Mouse (Mus musculus) kidney, adult 18-20 months (tissue): ENCODE data around the gene Selenon.
"Not testable (repeated sequence)": the region's sequence is repeated elsewhere in the genome, so short reads cannot be mapped to it uniquely, and the experiment has no call there.

ENCODE experiments used
- DNase-seq: peaks from one replicate; pipeline ENCODE4 v3.0.0; 2021

The Selenon gene

GRCm38 (mm10) chr4:134505303-134505789 lies 46.6 kb downstream of the Selenon start:
- no peak for DNase-seq

GRCm38 (mm10) chr4:134503686-134504357 lies 48.1 kb downstream of the Selenon start:
- DNase-seq = no peak

GRCm38 (mm10) chr4:134501095-134501494 lies 50.9 kb downstream of the Selenon start:
- no peak for DNase-seq

- not testable (repeated sequence) for DNase-seq
Observed at GRCm38 (mm10) chr4:134498983-134499382, 53.0 kb downstream of the Selenon start.

GRCm38 (mm10) chr4:134497986-134498731 lies 53.8 kb downstream of the Selenon start:
- no peak for DNase-seq

- no peak for DNase-seq
Observed at GRCm38 (mm10) chr4:134497223-134497622, 54.7 kb downstream of the Selenon start.

- DNase-seq = peak; percentile 88
Observed at GRCm38 (mm10) chr4:134496595-134497210, 55.3 kb downstream of the Selenon start, which contains the start of gene Paqr7. Paqr7 (plus strand) TSS chr4:134496697.

GRCm38 (mm10) chr4:134495546-134495923 lies 56.4 kb downstream of the Selenon start:
- no peak for DNase-seq

GRCm38 (mm10) chr4:134494780-134495545 lies 57.0 kb downstream of the Selenon start:
- DNase-seq = no peak

GRCm38 (mm10) chr4:134494161-134494560 lies 57.8 kb downstream of the Selenon start:
- DNase-seq = not testable (repeated sequence)

GRCm38 (mm10) chr4:134491716-134492115 lies 60.2 kb downstream of the Selenon start:
- no peak for DNase-seq

GRCm38 (mm10) chr4:134489986-134490665 lies 61.8 kb downstream of the Selenon start:
- peak; percentile 52 for DNase-seq

- no peak for DNase-seq
Observed at GRCm38 (mm10) chr4:134488211-134488610, 63.8 kb downstream of the Selenon start.
